Mouse (Mus musculus) left cerebral cortex, adult 8-10 months (tissue): ENCODE measurements around the gene Defb43. TPM values are rescaled to one million over a fixed set of nuclear protein-coding genes. Genes with fewer than 3 reads are reported as not detected.
A peak's percentile ranks its signal among the peaks of the same experiment; 100 is the strongest.

Experiments used
- DNase-seq, 2 experiments: peaks; one replicate each; pipeline ENCODE4 v3.0.0; 2022; ENCODE audit warnings: low spot score in 2 of 2
- total RNA-seq, 4 experiments: library from RNA; stranded (reverse); gene quantifications; 2 replicates each; pipeline ENCODE4 v1.2.4; 2022

Defb43 gene
- not detected for total RNA-seq

DNA sequence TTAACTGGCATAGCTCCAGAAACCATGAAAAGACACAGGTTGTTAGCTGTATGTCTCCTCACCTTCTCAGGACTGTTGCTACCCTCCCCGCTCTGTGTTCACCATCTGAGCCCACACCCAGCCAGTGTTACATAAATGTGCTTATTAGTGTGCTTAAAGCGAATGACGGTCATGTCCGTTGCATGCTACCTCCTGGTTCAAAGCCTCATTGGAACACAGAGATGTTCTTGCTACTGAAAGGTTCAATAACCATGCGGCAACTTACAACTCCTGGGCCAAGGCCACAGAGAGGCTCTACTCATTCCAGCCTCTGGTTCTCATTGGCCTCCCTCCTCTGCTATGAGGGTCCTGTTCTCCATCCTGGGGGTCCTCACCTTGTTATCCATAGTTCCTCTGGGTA, at the start of gene Defb43:
TSS of gene Defb43 (plus strand) at position 301 of the 400 bp plus-strand sequence.
- no peak for DNase-seq

- DNase-seq = no peak
Observed at GRCm38 (mm10) chr14:62963632-62964031, 47.9 kb upstream of the Defb43 start.

- DNase-seq = no peak
Observed at GRCm38 (mm10) chr14:62965342-62965741, 46.2 kb upstream of the Defb43 start.

DNA sequence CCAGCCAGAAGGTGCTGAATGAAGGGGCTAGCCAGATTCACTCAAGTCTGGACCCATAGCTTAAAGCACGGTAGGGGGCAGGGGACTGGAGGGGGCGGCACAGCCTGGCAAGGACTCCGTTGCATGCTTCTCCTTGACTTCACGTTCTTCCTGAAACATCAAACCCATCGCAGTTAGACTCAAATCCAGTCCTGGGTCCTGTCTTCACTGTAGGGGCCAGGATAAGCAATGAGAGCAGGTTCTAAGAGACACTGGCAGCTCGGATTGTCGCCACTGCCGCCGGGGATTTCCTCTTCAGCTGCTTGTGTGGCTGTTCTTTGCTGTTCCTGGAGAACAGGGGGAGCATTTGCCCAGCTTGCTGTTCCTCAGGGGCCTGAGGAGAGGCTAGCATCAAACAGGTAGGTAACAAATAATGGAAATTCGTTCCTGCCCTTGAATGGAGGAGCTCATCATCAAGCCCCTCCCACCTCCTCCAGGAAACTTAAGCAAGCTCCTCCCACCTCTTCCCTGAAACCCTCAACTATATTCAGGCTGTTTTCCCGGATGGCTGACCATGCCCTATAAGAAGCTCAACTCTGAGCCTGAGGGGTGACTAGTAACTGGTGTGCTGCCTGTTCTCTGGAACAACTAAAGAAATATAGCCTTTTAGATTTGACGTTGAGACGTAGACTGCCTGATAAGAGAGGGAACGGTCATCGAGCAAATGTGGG, 45.6 kb upstream of the Defb43 start:
- no peak for DNase-seq

GRCm38 (mm10) chr14:62975046-62975445, 36.5 kb upstream of the Defb43 start:
- DNase-seq = peak in 1 of 2 experiments; percentile 57

DNA sequence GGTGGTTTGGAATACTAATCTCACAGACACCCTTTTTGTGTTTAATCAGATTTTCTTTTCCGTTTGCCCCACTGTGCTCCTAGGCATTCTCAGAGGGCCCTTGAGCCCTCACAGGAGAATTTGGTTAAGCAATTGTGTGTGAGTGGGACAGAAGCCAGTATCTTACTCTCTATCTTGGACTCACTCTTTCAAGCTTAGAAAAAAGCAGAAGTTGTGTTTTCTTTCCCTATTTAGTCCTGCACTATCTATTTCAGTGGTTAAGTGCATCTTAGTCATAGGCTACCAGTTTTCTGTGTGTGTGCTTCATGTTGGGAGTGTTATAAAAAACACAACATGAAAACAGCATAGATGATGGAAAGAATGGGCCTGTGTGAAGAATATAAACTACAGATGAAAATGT, 31.8 kb upstream of the Defb43 start:
- no peak for DNase-seq

DNA sequence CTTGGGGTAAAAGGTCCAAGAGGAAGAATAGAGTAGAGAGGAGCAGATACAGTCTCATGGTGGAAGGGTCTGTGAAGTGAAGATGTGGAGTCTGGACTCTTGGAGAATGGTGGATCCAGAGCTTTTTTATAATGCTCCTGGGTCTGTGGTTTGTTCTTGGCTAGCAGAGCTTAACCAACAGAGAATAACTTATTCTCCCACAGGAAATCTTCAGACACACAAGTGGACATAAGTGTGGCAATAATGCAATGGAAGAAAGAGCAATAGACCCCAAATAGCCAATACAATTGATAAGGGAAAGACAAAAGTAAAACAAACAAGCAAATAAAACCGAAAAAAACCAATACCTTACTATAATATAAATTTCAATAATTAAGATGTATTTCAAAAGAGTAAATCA, 27.2 kb upstream of the Defb43 start, which contains the start of gene Defb48:
TSS of gene Defb48 (minus strand) at position 101 of the 400 bp plus-strand sequence.
- no peak for DNase-seq

DNA sequence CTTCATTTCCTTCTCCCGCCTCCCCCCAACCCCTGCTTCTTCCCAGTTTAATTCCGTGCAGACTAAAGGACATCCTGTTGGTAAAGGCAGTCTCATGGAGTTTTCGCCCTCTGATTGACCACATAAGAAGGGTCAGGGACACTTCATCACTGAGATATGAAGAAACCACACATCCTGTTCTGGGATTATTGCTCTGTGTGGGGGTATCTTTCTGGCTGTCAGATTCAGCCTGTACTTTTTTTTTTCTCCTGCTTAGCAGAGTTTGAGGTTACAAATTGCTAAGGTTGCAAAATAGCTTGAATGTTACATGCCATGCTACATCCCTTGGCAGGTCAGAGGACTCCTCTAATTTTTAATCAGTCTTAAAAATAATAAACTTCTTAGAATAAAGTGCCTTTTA, 20.3 kb upstream of the Defb43 start:
- no peak for DNase-seq

DNA sequence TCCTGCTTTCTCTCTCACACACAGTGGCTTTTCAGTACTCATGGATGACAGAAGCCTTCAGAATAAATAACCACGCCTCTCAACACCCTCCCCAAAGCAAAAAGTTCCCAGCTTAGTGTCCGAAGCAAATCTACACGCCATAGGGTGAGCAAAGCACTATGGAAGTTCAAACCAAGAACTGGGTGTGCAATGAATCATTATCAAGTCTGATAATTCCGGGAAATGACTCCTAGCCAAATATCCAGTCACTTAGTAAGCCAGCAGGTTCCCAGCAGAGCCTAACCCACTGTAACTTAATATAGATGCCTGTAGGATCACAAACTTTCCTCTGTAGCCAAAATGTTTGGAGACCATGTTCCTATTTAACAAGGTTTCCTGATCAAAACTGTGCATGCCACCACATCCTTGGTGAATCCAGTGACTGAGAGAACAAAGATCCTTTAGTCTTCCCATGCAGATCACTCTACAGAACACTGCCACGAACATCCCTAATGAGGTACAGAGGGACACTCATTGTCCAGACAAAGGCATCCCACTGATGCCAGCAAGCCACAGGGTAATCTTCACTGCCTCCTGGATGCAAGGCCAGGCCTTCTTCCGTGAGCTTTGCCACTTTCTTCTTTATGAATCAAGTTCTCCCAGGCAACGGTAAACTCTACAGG, 19.6 kb upstream of the Defb43 start:
- no peak for DNase-seq

DNA sequence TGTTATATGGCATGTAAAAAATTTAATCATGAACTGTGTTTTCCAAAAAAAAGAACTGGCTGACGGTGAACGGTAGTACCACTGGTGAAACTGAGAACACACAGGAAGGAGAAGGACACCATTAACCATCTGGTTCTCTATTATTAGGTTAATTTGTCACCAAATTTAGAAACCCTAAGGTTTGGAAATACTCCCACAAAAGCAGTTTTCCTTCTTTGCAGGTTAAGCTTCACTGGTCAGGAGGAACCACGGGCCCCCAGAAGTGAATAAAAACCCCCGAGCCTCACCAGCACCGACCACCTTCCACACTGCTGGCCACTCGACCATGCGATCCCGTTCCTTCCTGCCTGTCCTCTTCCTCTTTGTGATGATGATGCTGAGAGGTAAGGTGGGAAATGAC, 13.8 kb upstream of the Defb43 start, which contains the start of gene Defb47:
TSS of gene Defb47 (plus strand) at position 301 of the 400 bp plus-strand sequence.
- no peak for DNase-seq

DNA sequence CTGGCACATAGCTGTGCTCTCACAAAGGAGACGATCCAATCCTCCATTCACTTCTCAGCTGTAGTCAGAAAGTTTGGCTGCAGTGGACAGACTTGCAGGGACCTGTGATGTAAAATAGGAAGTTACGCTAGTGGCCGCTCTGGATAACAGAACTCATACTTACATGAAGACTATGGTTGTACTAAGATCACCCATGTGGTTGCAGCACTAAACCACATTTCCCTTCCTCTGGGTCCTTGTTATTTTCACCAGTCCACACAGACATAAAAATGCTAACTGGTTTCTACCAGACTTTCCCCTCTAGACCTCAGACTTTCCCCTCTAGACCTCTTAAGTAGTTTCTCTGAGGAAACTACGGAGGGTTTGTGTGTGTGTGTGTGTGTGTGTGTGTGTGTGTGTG, 12.6 kb upstream of the Defb43 start:
- DNase-seq = no peak

DNA sequence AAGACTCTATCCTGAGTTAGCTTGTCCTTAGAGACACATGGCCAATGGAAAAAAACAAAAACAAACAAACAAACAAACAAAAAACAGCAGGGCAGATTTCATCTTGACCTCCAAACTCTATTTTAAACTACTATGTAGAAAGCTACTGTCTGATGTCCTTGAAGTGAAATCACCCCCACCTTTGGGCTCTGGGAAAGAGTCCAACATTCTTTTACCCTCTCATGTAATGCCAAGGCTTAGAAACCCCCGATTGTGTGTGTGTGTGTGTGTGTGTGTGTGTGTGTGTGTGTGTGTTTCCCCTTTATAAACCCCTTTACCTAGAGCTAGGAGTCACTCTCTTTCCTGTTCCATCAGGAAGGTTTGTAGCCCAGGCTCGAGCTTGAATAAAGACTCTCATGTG, 9.0 kb upstream of the Defb43 start:
- DNase-seq = no peak

GRCm38 (mm10) chr14:63013082-63013481, 1.5 kb downstream of the Defb43 start:
- DNase-seq = no peak

- DNase-seq = no peak
Observed at GRCm38 (mm10) chr14:63014667-63015066, 3.1 kb downstream of the Defb43 start.

DNA sequence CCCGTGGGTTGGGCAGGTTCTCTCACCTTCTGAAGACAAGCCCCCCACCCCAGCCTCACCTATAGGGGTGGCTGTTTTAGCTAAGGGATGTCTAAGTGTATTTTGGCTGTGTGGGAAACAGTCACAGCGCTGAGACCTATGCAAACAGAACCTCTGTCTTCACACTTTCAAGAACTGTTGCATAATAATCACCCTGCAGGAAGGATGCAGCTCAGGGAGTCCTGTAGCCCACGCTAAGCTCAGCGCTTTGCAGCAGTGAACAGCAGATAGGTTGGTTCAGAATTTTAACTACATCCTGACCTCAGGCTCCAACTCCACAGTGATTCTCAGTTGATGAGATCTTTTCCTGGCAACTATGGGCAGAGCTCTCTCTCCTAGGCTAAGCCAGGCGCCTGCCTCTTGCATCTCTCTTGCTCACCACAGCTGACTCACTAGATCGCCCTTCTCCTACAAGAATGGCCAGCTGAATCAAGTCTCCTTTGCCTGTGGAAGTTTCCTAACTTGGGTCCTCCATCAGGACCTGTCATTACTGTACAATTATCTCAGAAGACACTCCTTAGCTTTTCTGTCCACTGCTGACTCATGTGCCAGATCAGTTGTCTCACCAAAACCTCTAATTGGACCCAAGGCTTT, 9.1 kb downstream of the Defb43 start:
- DNase-seq = peak; percentile 12 to 27

DNA sequence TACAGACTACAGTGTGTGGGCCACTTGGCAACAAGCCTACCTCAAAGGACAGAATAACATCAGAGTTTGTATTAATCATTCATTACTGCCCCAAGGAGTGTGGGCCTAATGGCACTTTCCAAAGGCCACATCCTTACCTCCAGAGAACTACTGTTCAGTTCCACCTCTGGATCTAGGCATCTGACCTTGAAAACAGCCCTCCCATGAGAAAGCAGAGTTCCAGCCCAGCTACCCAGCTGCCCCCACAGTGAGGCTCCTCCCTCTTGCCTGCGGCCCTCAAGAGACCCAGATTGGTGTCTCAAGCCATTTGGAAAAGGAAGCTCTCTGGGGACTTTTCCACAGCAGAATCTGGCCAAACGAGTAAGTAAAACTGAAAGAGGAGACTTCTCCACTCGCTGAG, 35.1 kb downstream of the Defb43 start, which contains the start of gene Defb42:
TSS of gene Defb42 (plus strand) at position 301 of the 400 bp plus-strand sequence.
- DNase-seq = no peak

DNA sequence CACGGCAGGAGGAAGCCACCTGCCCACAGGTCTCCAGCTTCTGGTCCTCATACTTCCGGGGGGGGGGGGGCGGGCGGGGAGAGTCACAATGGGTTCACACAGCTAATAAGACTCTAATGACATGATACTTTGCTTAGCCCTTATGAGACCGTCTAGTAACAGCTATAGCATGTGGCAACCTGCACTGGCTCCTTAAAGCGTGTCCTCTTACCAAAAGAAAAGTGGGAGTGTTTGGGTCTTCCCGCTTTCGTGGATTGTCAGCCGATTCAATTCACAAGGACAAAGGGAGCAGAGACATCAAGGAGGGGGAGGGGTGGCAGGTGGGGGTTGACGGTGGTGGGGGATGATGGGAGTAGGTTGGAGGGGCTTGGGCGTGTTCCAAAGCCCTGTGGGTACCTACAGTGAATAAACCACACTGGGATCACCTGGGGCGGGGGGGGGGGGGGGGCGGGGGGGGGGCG, 38.4 kb downstream of the Defb43 start, which contains the start of gene Defb30:
TSS of gene Defb30 (minus strand) at position 51 of the 461 bp plus-strand sequence.
- DNase-seq = no peak

- DNase-seq = peak in 1 of 2 experiments; percentile 47
Observed at GRCm38 (mm10) chr14:63050769-63051168, 39.2 kb downstream of the Defb43 start.

- DNase-seq = peak in 1 of 2 experiments; percentile 69
Observed at GRCm38 (mm10) chr14:63054729-63055128, 43.2 kb downstream of the Defb43 start.

DNA sequence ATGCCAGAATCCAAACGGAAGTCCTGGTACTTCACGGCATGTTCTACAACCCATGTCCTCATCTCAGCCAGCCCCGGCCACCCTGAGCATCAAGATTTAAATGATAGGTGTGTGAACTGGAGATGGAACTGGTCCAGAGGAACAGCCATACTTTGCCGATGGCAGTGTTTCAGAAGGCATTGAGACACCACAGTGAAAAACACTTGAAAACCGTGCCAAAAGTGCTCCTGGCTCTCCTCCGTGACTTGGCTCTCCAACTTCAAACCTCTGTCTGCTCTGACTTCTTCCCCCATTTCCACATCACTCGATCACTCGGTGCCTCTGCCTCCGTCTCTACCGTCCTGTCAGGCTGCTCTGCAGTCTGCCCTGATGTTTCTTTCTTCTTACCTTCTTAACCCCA, 48.8 kb downstream of the Defb43 start:
- no peak for DNase-seq

DNA sequence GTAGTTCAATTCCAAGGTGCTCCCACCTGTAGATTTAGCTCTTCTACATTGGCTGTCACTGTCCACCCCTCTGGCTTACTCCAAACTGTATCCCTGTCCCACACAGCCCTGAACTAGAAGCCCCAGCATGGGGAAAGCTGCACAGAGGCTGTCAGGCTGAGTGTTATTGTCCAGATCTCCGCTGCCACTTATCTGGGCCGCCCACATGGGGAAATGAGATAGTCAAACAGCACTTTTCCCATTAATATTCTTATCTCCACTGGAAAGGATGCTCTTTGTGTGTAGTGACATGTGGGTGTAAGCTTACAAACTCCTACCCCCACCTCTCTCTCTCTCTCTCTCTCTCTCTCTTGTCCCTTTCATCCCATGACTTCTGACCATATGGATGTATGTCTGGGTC, 50.6 kb downstream of the Defb43 start:
- DNase-seq = no peak

DNA sequence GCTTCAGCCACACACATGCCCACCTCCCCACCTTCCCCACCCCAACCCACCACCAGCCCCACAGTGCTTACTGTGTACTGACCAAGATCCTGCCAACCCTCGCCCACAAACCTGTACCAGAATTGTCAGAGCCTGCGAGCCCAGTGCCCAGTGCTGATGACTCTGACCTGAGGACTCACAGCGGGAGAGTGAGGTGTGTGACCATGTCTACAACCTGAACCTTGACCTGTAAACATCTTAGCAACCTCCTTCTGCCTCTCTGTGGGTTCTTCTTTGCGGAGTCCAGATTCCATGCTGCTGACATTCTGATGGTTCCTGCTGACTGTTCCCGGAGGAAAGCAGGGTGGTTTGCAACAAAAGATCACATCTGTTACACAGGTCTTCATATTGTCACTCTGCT, 53.8 kb downstream of the Defb43 start:
- DNase-seq = no peak
